Mouse (Mus musculus): ENCODE measurements at regions not wholly inside any gene's neighbourhood (a gene's known extent, or its start where the extent isn't known, plus 50 kb on each side); places are given as distances from the start of the nearest gene placed in this dataset.

GRCm38 (mm10) chr2:46179741-46180140 lies 1062.5 kb upstream of the Zeb2 start:
- Histone ChIP-seq H3K4me3 (ENCODE audit: control insufficient read depth in 1 of 2, insufficient read depth in 1 of 2, low read depth in 2 of 2, low read length in 2 of 2) (no peak overlapping the region), H3K9me3 (replicated peaks; ENCODE audit: insufficient read depth, low read length) (no peaks in the 10 kb centered on the region)
- TF ChIP-seq ELF1 (IDR thresholded peaks at IDR 0.05; ENCODE audit: low read depth, low read length) = no peak
- no peak for TF ChIP-seq E2F4 (IDR thresholded peaks at IDR 0.05; ENCODE audit: borderline replicate concordance, low read depth, low read length)
- no peak for TF ChIP-seq MAX (IDR thresholded peaks at IDR 0.05; ENCODE audit: low read length)
- no peak for TF ChIP-seq HCFC1 (IDR thresholded peaks at IDR 0.05; ENCODE audit: low read depth, low read length)

DNA sequence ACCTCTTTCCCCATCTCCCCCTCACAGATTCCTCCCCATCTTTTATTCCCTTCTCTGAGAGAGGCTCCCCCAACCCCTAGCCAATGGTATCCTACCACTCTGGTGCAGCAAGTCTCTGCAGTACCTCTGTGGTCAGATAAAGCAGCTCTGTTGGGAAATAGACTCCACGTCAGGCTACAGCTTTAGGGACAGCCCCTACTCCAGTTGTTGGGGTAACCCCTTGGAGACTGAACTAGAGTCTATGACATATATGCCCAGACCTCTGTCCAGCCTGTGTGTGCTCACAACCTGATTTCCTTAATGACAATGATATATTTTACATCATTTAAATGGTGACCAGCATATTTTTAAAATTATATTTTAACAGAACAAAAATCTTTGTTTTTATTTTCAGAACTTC lies 1051.3 kb upstream of the Zeb2 start:
- Histone ChIP-seq H3K9ac (ENCODE audit: control insufficient read depth, low read depth, low read length, poor library complexity, severe bottlenecking) (no peak overlapping the region), H3K79me2 (ENCODE audit: control insufficient read depth, insufficient read depth, low read length, poor library complexity) (no peaks in the 10 kb centered on the region), H3K27me3 (ENCODE audit: control insufficient read depth in 1 of 2, insufficient read depth in 2 of 2, low read length in 2 of 2) (no peaks in the 10 kb centered on the region), H3K36me3 (ENCODE audit: control insufficient read depth in 1 of 2, insufficient read depth in 2 of 2, low read length in 2 of 2) (no peaks in the 10 kb centered on the region), H3K4me3 (ENCODE audit: control insufficient read depth in 1 of 2, insufficient read depth in 1 of 2, low read depth in 2 of 2, low read length in 2 of 2) (no peak overlapping the region), H3K27ac (ENCODE audit: control insufficient read depth, low read depth, low read length) (no peak overlapping the region), H3K4me1 (ENCODE audit: control insufficient read depth in 1 of 2, insufficient read depth in 2 of 2, low read length in 2 of 2) (no peaks in the 10 kb centered on the region), H3K9me3 (replicated peaks; ENCODE audit: insufficient read depth, low read length) (no peaks in the 10 kb centered on the region)
- no peak for TF ChIP-seq ZC3H11A (IDR thresholded peaks at IDR 0.05; ENCODE audit: low read depth, low read length)
- no peak for TF ChIP-seq POLR2AphosphoS5 (IDR thresholded peaks at IDR 0.05; ENCODE audit: borderline replicate concordance, low read depth, low read length)
- no peak for TF ChIP-seq MAZ (IDR thresholded peaks at IDR 0.05; ENCODE audit: low read depth, low read length)
- no peak for TF ChIP-seq MYB (IDR thresholded peaks at IDR 0.05; ENCODE audit: low read depth, low read length)
- TF ChIP-seq SMC3 (IDR thresholded peaks at IDR 0.05; ENCODE audit: low read depth, low read length) = no peak
- TF ChIP-seq ZMIZ1 (IDR thresholded peaks at IDR 0.05; ENCODE audit: low read depth, low read length) = no peak
- TF ChIP-seq MEF2A (IDR thresholded peaks at IDR 0.05; ENCODE audit: extremely low read depth, insufficient replicate concordance, low read depth, low read length, poor library complexity, severe bottlenecking) = no peak
- TF ChIP-seq RAD21 (IDR thresholded peaks at IDR 0.05; ENCODE audit: low read depth, low read length) = no peak
- TF ChIP-seq KAT2A (conservative IDR thresholded peaks at IDR 0.05; ENCODE audit: low read depth, low read length) = no peak
- TF ChIP-seq USF1 (IDR thresholded peaks at IDR 0.05; ENCODE audit: low read depth, low read length) = no peak
- TF ChIP-seq ZKSCAN1 (IDR thresholded peaks at IDR 0.05; ENCODE audit: low read depth, low read length) = no peak
- no peak for TF ChIP-seq NELFE (IDR thresholded peaks at IDR 0.05; ENCODE audit: low read depth, low read length)
- TF ChIP-seq TAL1 (IDR thresholded peaks at IDR 0.05; ENCODE audit: low read length) = no peak
- TF ChIP-seq MYC (IDR thresholded peaks at IDR 0.05; ENCODE audit: low read depth, low read length) = no peak
- TF ChIP-seq ELF1 (IDR thresholded peaks at IDR 0.05; ENCODE audit: low read depth, low read length) = no peak
- no peak for TF ChIP-seq RCOR1 (IDR thresholded peaks at IDR 0.05; ENCODE audit: low read depth, low read length)
- TF ChIP-seq TCF12 (IDR thresholded peaks at IDR 0.05; ENCODE audit: low read depth, low read length) = no peak
- no peak for TF ChIP-seq CHD2 (IDR thresholded peaks at IDR 0.05; ENCODE audit: low read length)
- DNase-seq (ENCODE audit: low read depth, low spot score) = no peak

More at GRCm38 (mm10) chr2:46179741-46180140, 1062.5 kb upstream of the Zeb2 start:
- Histone ChIP-seq H3K79me2 (ENCODE audit: control insufficient read depth, insufficient read depth, low read length, poor library complexity) (no peaks in the 10 kb centered on the region), H3K4me1 (ENCODE audit: control insufficient read depth in 1 of 2, insufficient read depth in 2 of 2, low read length in 2 of 2) (no peaks in the 10 kb centered on the region; a peak in 1 of 4 replicates), H3K9ac (ENCODE audit: control insufficient read depth, low read depth, low read length, poor library complexity, severe bottlenecking) (no peak overlapping the region), H3K27ac (ENCODE audit: control insufficient read depth, low read depth, low read length) (no peak overlapping the region), H3K36me3 (ENCODE audit: control insufficient read depth in 1 of 2, insufficient read depth in 2 of 2, low read length in 2 of 2) (no peaks in the 10 kb centered on the region), H3K27me3 (ENCODE audit: control insufficient read depth in 1 of 2, insufficient read depth in 2 of 2, low read length in 2 of 2) (no peaks in the 10 kb centered on the region)
- no peak for DNase-seq (ENCODE audit: low read depth, low spot score)
